Mouse (Mus musculus) urinary bladder, adult 2 months (tissue): ENCODE data around the gene Olfr603. TPM values are rescaled to one million over a fixed set of nuclear protein-coding genes. Genes with fewer than 3 reads are reported as not detected.
"Not testable (repeated sequence)": the region's sequence is repeated elsewhere in the genome, so short reads cannot be mapped to it uniquely, and the experiment has no call there.

Experiments
- DNase-seq: peaks from one replicate; pipeline ENCODE4 v3.0.0; 2022; ENCODE audit warnings: low spot score
- polyA plus RNA-seq: library from polyadenylated mRNA; depleted of rRNA; stranded (reverse); fragments of >200 nt; gene quantifications from 2 replicates; pipeline ENCODE4 v1.2.3, GENCODE M21; 2012; rRNA removed

Olfr603 gene
- not detected in 2 replicates for polyA plus RNA-seq

DNA sequence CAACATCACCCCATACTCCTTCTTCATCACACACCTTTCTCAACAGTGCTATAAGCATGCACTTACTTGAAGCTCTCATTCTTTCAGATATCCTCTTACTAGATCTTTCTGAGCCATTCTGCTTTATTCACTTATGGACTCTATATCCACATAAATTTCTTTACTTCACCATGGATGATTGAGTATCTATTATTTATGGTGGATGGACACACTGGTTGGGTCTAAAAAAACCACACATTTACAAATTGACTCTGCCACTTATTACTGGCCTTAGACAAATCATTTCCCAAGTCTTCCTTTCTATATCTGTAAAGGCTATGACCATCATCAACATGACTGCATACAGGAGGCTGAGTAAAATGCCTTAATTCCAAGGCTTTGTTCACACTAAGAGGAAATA is at the start of gene Olfr603:
Gene Olfr603, minus strand, starts transcription at position 101 of the 400 bp plus-strand sequence.
- no peak for DNase-seq

DNA sequence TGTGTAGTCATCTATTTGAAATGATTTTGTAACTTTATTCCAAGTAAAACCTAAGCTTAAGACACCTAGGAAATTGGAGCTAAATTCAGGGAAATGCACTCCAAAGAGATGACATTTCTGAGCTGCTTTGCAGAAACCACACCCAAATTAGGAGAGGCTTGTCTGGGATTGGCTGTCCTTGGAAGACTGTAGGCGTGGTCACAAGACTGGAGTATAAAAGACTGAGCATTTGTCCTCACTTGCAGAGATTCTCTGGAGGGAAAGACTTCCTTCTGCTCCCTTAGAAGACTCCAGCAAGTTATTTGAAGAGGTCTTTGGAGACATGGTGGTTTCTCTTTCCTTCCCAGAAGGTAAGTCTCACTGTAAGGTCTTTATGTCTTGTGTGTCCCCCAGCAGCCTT is 28.8 kb upstream of the Olfr603 start, which contains the start of gene Usp17lc:
Gene Usp17lc, plus strand, starts transcription at position 301 of the 400 bp plus-strand sequence.
- DNase-seq, result not testable (repeated sequence)

DNA sequence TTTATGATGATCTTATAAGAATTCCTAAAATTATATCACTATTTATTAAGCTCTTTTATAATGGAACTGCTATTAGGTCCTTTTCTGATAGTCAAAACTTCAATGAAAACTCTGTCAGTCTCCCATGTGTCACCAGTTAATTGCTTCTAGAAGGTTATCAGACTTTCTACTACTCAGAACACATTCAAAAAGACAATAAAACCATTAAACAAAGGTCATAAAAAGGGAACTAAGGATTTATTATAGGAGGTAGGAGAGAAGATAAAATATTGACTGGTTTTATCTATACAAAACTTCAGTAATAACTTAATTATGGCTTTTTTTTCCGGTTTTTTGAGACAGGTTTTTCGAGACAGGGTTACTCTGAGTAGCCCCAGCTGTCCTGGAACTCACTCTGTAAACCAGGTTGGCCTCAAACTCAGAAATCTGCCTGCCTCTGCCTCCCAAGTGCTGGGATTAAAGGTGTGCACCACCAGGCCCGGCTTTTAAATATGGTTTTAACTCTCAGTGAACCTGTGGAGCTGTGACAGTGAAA is 20.6 kb upstream of the Olfr603 start:
- DNase-seq, result not testable (repeated sequence)

DNA sequence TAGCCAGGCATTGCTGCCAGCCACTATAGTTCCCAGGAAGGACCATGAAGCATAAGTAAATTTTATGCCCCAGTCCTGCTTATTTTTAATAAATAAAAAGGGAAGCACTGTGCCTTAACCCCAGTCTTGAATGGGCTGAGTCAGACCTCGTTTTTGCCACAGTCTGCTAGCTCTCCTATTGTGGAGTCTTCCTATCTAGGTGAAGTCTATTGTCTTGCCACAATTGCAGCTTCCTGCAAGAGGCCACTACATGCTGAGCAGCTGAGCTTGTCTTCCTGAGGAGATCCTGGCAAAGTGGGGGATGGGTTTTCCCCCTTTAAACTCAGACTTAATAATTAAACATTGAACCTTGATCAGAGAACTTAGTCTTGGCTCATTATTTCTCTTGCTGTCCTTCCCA is 13.0 kb upstream of the Olfr603 start:
- DNase-seq, result no peak

DNA sequence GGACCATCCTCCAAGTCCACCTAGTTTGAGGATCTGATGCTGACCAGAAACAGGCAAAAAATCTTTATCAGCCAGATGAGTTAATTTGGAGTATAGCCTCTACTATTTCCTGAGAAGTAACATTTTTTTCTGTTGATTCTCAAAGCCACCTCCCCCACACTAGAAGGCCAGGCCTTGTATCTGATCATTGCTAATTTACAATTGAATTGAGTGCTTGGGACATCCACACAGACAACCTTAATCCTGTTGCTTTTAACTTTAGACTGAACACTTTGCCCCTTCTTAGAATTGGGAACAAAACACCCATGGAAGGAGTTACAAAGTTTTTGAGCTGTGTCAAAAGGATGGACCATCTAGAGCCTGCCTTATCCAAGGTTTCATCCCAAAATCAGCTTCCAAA is 11.8 kb upstream of the Olfr603 start:
- no peak for DNase-seq

DNA sequence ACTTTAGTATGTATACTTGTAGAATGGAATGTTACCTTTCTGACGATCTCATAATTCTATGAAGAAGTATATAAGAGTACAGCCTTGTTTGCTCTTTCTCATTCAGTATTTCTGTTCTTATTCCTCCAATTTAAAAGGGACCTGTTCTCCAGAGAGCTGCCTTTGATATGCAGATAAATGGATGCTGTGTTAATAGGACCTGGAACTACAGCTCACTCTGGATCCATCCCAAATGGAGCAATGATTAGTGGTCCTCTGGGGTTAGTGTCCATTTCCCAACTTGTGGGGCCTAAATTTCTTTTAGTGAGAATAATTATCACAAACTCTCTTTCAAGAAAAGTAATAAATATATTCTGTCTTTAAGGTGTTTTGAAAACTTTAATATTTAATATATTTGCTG is 23.4 kb downstream of the Olfr603 start, which contains the start of gene Olfr601:
Gene Olfr601, minus strand, starts transcription at position 101 of the 400 bp plus-strand sequence.
- no peak for DNase-seq

DNA sequence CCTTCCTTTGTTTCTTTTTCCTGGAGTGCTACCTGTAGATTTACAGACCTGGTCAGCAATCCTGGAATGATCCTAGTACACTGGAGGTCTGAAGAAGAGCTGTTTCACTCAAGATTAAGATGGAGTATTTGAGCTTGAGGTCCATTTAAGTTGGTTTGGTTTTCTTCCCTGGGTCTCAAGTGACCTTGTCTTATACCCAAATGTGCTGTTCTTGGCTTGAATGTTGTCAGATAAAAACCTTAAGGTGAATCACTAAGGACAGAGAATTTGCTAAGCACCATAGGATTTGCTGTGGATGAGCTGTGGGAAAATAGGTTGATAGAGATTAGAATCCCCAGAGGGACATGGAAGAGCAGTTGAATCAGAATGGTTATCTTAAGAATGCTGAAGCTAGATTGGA is 36.4 kb downstream of the Olfr603 start, which contains the start of gene Olfr600:
Gene Olfr600, minus strand, starts transcription at position 101 of the 400 bp plus-strand sequence.
- no peak for DNase-seq

DNA sequence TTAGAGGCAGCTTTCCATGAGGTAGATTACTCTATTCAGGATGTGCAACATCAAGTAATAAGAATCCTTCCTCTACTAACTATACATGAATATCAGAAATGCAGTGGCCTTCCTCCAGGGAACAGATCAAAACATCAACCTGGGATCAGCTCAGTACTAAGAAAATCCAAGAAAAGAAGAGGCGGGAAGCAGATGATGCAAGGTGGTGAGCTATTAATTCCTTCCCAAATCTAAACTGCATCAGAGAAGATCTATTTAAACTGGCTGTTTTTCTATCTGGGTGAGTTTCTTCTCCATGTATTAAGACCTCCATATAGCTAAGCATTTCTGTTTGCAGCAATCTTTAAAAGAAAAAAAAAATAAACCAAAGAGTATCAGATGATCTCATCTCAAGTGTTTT is 50.4 kb downstream of the Olfr603 start, which contains the start of gene Olfr599:
Gene Olfr599, plus strand, starts transcription at position 301 of the 400 bp plus-strand sequence.
- DNase-seq, result no peak

Other genes starting within 250 kb of the Olfr603 start
- not detected in 2 replicates for gene Olfr588-ps1, start 245.3 kb downstream of the Olfr603 start, polyA plus RNA-seq
- not detected in 2 replicates for gene Olfr589, start 229.8 kb downstream of the Olfr603 start, polyA plus RNA-seq
- not detected in 2 replicates for gene Olfr591, start 207.8 kb downstream of the Olfr603 start, polyA plus RNA-seq
- gene Olfr592, start 201.4 kb downstream of the Olfr603 start, polyA plus RNA-seq, result not detected in 2 replicates
- not detected in 2 replicates for gene Olfr593, start 174.3 kb downstream of the Olfr603 start, polyA plus RNA-seq
- not detected in 2 replicates for gene Olfr594, start 169.2 kb downstream of the Olfr603 start, polyA plus RNA-seq
- gene Usp17ld, start 133.7 kb downstream of the Olfr603 start, polyA plus RNA-seq, result not detected in 2 replicates
- gene Olfr596, start 80.5 kb downstream of the Olfr603 start, polyA plus RNA-seq, result not detected in 2 replicates
- not detected in 2 replicates for gene Olfr597, start 69.9 kb downstream of the Olfr603 start, polyA plus RNA-seq
- gene Olfr598, start 62.6 kb downstream of the Olfr603 start, polyA plus RNA-seq, result not detected in 2 replicates
- gene Olfr599, start 50.3 kb downstream of the Olfr603 start, polyA plus RNA-seq, result not detected in 2 replicates
- gene Olfr600, start 36.5 kb downstream of the Olfr603 start, polyA plus RNA-seq, result not detected in 2 replicates
- gene Olfr601, start 23.5 kb downstream of the Olfr603 start, polyA plus RNA-seq, result not detected in 2 replicates
- gene Usp17lc, start 28.9 kb upstream of the Olfr603 start, polyA plus RNA-seq, result not detected in 2 replicates
- gene Olfr605, start 59.3 kb upstream of the Olfr603 start, polyA plus RNA-seq, result not detected in 2 replicates
- gene Olfr606, start 62.9 kb upstream of the Olfr603 start, polyA plus RNA-seq, result not detected in 2 replicates
- gene Olfr607, start 78.0 kb upstream of the Olfr603 start, polyA plus RNA-seq, result not detected in 2 replicates
- not detected in 2 replicates for gene Olfr608, start 83.7 kb upstream of the Olfr603 start, polyA plus RNA-seq
- not detected in 2 replicates for gene Olfr609, start 111.9 kb upstream of the Olfr603 start, polyA plus RNA-seq
- not detected in 2 replicates for gene Olfr610, start 125.9 kb upstream of the Olfr603 start, polyA plus RNA-seq
- not detected in 2 replicates for gene Olfr611, start 134.7 kb upstream of the Olfr603 start, polyA plus RNA-seq
- gene Olfr612, start 156.5 kb upstream of the Olfr603 start, polyA plus RNA-seq, result not detected in 2 replicates
- not detected in 2 replicates for gene Olfr613, start 161.9 kb upstream of the Olfr603 start, polyA plus RNA-seq
- gene Olfr615, start 169.9 kb upstream of the Olfr603 start, polyA plus RNA-seq, result not detected in 2 replicates
- not detected in 2 replicates for gene Olfr616, start 183.0 kb upstream of the Olfr603 start, polyA plus RNA-seq
- not detected in 2 replicates for gene Olfr617, start 186.9 kb upstream of the Olfr603 start, polyA plus RNA-seq
- not detected in 2 replicates for gene Olfr618, start 203.9 kb upstream of the Olfr603 start, polyA plus RNA-seq
- gene Olfr619, start 214.4 kb upstream of the Olfr603 start, polyA plus RNA-seq, result not detected in 2 replicates
- not detected in 2 replicates for gene Olfr620, start 226.4 kb upstream of the Olfr603 start, polyA plus RNA-seq